Mouse (Mus musculus) megakaryocyte, adult 5-6 weeks (primary cell): ENCODE results near the gene Crocc. TPM values are rescaled to one million over a fixed set of nuclear protein-coding genes. Genes with fewer than 3 reads are reported as not detected.

Source experiments
- ATAC-seq: 2 replicates; pipeline ENCODE4 v1.8.0; 2016; ENCODE audit warnings: mild to moderate bottlenecking, inconsistent platforms; ENCODE audit not compliant: poor library complexity, severe bottlenecking
- total RNA-seq, 2 experiments: library from RNA; stranded (forward) in 1 of 2; stranded (reverse) in 1 of 2; fragments of 153-499, 151-499 nt in 1 of 2; fragments of 221-1000, 200-1000 nt in 1 of 2; gene quantifications; 2 replicates each; pipeline versions ENCODE4 v1.2.3 to v1.2.4; 2015 to 2017

Crocc gene
- total RNA-seq, 2 experiments from 2014 or later, result 1.9 to 9.1 TPM

DNA sequence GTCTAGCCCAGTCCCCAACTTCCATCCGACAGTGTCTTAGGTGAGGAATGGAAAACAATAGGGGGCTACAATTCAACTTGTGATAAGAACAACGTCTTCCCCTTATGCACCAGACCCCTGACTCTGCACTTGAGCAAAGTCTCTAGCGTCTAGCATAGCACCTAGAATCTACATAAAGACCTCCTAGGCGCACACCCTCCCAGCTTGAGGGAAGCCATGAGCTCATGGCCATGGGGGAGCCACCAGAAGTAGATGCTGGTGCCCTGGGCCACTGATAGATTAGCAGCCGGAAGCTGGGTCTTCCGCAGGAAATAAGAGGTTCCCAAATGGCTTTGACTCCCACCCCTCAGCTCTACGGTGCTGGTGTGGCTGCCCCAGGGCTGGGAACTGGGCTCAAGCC lies 72.9 kb downstream of the Crocc start:
- ATAC-seq, result no peak

GRCm38 (mm10) chr4:140986711-140987395 lies 73.5 kb downstream of the Crocc start, which contains the start of gene Atp13a2:
Gene Atp13a2 (plus strand): TSS chr4:140986873.
- peak; percentile 67 for ATAC-seq

DNA sequence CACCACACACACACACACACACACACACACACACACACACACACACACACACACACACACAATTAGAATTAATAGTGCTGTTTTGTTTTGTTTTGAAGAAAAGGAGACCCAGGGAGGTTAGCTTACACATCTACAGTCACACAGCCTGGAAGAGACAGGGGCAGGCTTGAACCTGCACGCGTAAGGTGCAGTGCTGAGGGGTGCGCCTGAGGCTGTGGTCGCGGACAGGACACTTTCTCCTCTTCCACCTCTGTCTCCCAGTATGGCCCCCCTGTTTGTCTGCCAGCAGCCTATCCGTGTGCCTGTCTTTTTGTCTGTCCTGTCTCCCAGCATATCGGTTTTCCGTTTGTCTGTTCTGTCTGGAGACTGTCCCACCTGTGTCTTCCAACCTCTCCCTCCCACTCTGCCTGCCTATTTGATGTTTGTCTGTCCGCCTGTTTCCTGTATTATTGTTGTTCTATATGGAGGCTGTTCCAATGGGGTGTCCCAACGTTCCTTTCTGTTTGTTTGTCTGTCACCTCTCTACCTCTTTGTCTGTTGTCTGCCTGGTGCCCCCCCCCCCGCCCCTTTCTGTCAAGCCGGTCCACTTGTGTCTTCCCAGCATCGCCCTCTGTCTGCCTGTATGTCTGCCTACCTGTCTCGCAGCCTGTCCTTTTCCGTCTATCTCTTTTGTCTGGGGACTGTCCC lies 74.2 kb downstream of the Crocc start:
- ATAC-seq, result no peak

DNA sequence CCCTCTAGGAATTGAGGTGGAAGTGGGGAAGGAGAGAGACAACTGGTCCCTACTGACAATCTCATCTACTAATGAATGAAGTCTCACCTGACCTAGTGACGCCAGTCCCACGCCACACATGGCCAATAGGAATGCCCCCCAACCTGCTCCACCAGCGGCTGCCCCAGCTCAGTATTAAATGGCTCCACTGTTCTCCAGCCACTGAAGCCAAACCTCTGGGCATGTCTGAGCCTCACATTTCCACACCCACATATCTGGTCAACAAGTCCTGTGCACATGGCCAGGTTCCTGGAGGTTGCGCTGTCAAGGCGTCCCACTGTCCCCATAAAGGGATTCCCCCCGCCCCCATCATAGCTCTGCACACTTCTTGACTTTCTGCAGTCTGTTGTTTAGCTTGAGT lies 75.8 kb downstream of the Crocc start:
- ATAC-seq, result no peak

DNA sequence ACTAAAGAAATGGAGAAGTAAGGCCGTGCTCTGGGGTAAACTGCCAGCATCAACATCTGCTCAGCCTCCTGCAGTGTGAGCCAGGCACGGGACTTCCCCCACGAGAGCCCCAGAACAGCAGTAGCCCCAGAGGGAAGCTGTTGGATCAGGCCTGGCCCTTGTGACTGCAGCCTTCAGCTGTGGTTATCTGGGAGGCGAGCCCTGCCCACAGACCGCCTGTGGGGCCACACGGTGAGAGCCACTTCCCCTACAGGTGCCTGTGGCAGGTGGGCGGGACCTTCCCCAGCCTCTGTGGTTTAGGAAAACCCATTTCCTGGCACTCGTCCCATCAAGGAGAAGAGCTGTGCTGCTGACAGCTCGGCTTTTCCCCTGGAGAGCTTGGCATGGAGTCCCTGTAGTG lies 76.9 kb downstream of the Crocc start:
- peak; percentile 91 for ATAC-seq

DNA sequence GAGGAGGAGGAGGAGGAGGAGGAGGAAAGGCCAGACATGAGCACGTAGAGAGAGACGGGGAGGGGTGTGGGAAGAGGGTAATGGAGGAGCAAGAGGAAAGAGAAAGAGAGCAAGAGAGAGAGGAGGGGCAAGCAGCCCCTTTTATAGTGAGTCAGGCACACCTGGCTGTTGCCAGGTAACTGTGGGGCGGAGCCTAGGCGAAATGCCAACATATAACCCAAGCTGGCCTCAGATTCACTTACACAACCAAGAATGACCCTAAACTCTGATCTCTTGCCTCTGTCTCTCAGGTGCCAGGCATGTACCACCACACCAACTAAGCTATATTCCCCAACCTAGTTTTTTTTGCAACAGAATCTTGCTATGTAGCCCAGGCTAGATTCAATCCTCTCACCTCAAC lies 77.5 kb downstream of the Crocc start:
- ATAC-seq, result no peak

- ATAC-seq, result no peak
These were observed 78.7 kb downstream of the Crocc start for GRCm38 (mm10) chr4:140981605-140982004.

DNA sequence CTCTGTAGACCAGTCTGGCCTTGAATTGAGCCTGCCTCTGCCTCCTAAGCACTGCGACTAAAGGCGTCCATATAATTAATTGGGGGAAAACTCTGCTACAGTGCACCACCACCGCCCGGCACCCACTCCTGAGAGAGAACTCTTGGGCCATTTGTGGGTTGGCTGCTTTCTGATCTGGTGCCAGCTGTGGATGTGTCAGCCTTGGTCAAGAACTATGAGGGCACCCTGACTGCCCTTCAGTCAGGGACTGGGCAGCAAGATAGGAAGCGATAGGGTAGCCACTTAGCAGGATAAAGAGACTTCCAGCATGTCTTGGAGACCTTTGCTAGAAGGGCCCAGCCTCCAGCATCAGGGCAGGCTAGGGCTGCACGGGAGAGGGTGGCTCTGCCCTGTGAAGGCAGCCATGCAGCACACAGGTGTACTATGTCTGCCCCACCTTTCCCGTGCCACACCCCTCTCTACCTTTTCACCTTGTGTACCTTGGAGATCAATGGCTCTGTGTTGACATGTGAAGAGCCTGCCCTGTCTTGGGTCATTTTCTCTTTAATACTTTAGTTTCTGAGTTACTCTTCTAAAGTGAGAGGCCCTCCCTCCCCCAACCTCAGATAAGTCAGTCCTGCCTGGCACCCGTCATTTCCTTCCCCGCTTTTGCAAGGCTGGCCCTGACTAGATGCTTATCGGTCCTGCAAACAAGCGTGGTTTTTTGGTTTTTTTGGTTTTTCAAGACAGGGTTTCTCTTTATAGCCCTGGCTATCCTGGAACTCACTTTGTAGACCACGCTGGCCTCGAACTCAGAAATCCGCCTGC lies 82.3 kb downstream of the Crocc start:
- ATAC-seq, result 0 out of 2 replicates have a peak, but pooled peaks have one; percentile 38

- ATAC-seq, result no peak
These were observed 83.1 kb downstream of the Crocc start for GRCm38 (mm10) chr4:140977278-140977677.

DNA sequence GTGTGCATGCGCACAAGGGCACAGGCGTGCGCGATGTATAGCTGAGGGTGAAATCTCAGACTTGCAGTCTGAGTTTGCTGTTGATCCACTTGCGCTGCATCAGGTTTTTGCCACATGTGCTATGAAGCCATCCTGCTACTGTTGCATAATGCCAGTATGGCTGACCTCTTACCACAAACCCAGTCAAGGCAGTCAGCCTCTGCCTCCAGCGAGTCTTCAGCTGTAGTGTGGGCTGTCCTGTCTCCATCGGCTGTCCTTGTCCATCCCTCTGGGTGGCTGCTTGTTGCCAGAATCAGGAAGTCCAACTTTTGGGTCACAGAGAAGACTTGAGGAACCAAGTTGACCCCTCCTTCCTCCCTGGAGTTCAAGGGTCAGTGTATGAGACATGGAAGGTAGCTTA lies 85.0 kb downstream of the Crocc start:
- ATAC-seq, result peak; percentile 76

DNA sequence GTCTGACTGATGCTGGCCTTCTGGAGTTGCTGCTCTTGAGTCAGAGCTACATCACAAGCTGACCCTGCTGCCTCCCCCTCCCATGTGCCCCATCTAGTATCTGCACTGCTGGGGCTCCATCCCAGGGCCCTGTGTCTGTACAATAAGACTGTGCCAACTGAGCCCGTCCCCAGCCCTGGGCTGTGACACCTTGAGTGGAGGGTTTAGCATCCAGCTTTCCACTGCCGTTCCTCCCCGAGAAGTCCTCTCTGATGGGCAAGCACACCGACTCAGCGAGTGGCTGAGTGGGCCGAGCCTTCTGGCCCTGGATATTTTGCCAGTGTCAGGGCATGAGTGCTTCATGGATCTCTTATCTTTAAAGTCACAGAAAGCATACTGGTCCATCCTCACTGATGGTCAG lies 85.9 kb downstream of the Crocc start:
- no peak for ATAC-seq

DNA sequence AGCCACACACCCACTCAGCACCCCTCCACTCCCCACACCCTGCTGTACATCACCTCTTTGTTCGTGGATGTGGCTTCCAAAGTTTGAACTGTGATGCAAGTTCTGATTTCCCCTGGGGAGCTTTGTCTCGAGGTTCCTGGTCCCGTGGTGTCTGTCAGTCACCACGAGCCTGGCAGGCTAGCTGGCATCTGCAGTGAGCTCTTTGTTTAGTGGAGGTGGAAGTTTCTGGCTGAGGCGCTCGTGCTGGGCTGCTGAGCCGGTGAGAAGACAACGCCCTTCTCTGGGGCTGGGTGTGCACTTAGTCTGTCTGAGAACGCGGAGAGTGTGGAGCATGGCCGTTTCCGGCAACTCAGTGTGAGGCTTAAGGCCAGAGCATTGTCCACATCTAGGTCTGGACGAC lies 88.7 kb downstream of the Crocc start:
- no peak for ATAC-seq

DNA sequence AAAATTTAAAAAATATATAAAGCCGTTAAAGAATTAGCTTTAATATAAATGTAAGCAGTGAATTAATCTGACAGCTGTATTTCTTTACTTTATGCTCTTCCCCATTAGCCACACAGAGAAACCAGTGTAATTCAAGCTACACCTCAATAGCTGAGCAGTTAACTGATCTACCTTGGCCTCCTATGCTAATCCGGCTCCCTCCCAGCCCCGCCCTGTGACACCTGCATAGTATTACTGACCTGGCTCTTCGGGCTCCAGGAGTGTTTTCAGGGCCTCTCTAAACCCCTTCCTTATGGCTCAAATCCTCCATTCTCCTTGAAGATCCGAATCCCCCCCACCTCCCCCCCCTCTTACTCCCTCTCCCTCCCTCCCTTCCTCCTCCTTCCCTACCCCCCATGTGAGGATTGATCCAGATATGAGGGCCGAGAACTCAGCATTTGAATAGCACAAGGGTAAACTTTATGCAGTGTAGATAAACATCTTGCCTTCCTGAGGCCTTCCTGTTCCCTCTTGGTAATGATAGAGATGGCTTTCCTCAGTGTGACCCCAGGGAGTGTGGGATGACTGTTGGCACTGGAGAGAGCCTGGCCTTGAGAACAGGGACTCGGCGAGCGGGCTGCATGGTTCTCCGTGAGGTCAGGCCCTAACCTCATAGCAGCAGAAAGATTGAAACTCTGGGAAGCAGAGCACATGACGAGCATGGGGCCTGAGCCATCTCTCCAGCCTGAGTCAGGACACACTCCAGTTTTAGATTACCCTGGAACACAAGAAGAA lies 92.8 kb downstream of the Crocc start:
- no peak for ATAC-seq

Other genes starting within 250 kb of the Crocc start
- 0.27 and 0.51 TPM in 2 replicates for gene Padi3, start 249.9 kb downstream of the Crocc start, total RNA-seq (2015)
- 0.26 TPM in 1 of 2 replicates, not detected in the other for gene Padi3, start 249.9 kb downstream of the Crocc start, total RNA-seq (2017)
- gene Padi1, start 214.8 kb downstream of the Crocc start, total RNA-seq (2015), result not detected in 2 replicates
- gene Padi1, start 214.8 kb downstream of the Crocc start, total RNA-seq (2017), result not detected in 2 replicates
- 53.2 and 54.0 TPM in 2 replicates for gene Padi2, start 154.2 kb downstream of the Crocc start, total RNA-seq (2015)
- gene Padi2, start 154.2 kb downstream of the Crocc start, total RNA-seq (2017), result 53.5 and 56.7 TPM in 2 replicates
- gene Sdhb, start 99.3 kb downstream of the Crocc start, total RNA-seq (2015), result 182 and 183 TPM in 2 replicates
- 110 and 120 TPM in 2 replicates for gene Sdhb, start 99.3 kb downstream of the Crocc start, total RNA-seq (2017)
- 25.1 and 29.7 TPM in 2 replicates for gene Atp13a2, start 73.7 kb downstream of the Crocc start, total RNA-seq (2015)
- 37.2 and 43.5 TPM in 2 replicates for gene Atp13a2, start 73.7 kb downstream of the Crocc start, total RNA-seq (2017)
- gene Mfap2, start 50.1 kb downstream of the Crocc start, total RNA-seq (2015), result not detected in 2 replicates
- gene Mfap2, start 50.1 kb downstream of the Crocc start, total RNA-seq (2017), result not detected in 2 replicates
- 70.2 and 72.2 TPM in 2 replicates for gene Necap2, start 17.8 kb upstream of the Crocc start, total RNA-seq (2015)
- 126 and 133 TPM in 2 replicates for gene Necap2, start 17.8 kb upstream of the Crocc start, total RNA-seq (2017)
- gene Spata21, start 27.8 kb upstream of the Crocc start, total RNA-seq (2015), result not detected in 2 replicates
- gene Spata21, start 27.8 kb upstream of the Crocc start, total RNA-seq (2017), result not detected in 2 replicates
- 45.4 and 46.8 TPM in 2 replicates for gene Szrd1, start 79.2 kb upstream of the Crocc start, total RNA-seq (2015)
- 41.0 and 46.9 TPM in 2 replicates for gene Szrd1, start 79.2 kb upstream of the Crocc start, total RNA-seq (2017)
- gene Fbxo42, start 87.4 kb upstream of the Crocc start, total RNA-seq (2015), result 14.1 and 16.3 TPM in 2 replicates
- 10.0 and 12.6 TPM in 2 replicates for gene Fbxo42, start 87.4 kb upstream of the Crocc start, total RNA-seq (2017)
- gene Rsg1, start 153.4 kb upstream of the Crocc start, total RNA-seq (2015), result not detected in 2 replicates
- gene Rsg1, start 153.4 kb upstream of the Crocc start, total RNA-seq (2017), result 0.77 and 0.95 TPM in 2 replicates
- not detected in 2 replicates for gene Arhgef19, start 178.9 kb upstream of the Crocc start, total RNA-seq (2015)
- not detected in 2 replicates for gene Arhgef19, start 178.9 kb upstream of the Crocc start, total RNA-seq (2017)
- 1.1 TPM in 2 replicates for gene Epha2, start 240.7 kb upstream of the Crocc start, total RNA-seq (2015)
- 1.3 and 2.1 TPM in 2 replicates for gene Epha2, start 240.7 kb upstream of the Crocc start, total RNA-seq (2017)